Mouse (Mus musculus): ENCODE results near the gene Serpina3m. TPM values are rescaled to one million over a fixed set of nuclear protein-coding genes. Genes with fewer than 3 reads are reported as not detected.
"Not testable (repeated sequence)": the region's sequence is repeated elsewhere in the genome, so short reads cannot be mapped to it uniquely, and the experiment has no call there.

Gene Serpina3m
- polyA plus RNA-seq, 1 experiment from 2014 or later: not detected

- not testable (repeated sequence) for H3K36me3 ChIP-seq; H3K4me3 ChIP-seq (replicated peaks); ATAC-seq (ENCODE audit: low read depth); H3K4me2 ChIP-seq; H3K27ac ChIP-seq; H3K9me3 ChIP-seq (replicated peaks); H3K4me1 ChIP-seq (replicated peaks); H3K27me3 ChIP-seq; H3K9ac ChIP-seq; DNase-seq
- 16% methylated on average over 2 of the region's 2 CpGs for WGBS (ENCODE audit: insufficient replicate concordance)
Measured at GRCm38 (mm10) chr12:104391057-104391456, 52.8 kb downstream of the Serpina3m start.

- no peaks in the 10 kb centered on the region for H3K27me3 ChIP-seq
- H3K4me3 ChIP-seq (replicated peaks): no peak overlapping the region
- H3K9ac ChIP-seq: no peak overlapping the region
- DNase-seq: no peak
- no peak overlapping the region for H3K27ac ChIP-seq
- H3K9me3 ChIP-seq (replicated peaks): no peaks in the 10 kb centered on the region
- H3K36me3 ChIP-seq: no peaks in the 10 kb centered on the region
- no peak overlapping the region for H3K4me2 ChIP-seq
- 52% methylated on average over 5 of the region's 5 CpGs for WGBS (ENCODE audit: insufficient replicate concordance)
- 0 out of 2 replicates have a peak, but pooled peaks have one; percentile 41 for ATAC-seq (ENCODE audit: low read depth)
- H3K4me1 ChIP-seq (replicated peaks): no peaks in the 10 kb centered on the region
Measured at GRCm38 (mm10) chr12:104403968-104404367, 65.7 kb downstream of the Serpina3m start.

- Histone ChIP-seq H3K27me3 (no peaks in the 10 kb centered on the region), H3K4me1 (replicated peaks) (no peaks in the 10 kb centered on the region), H3K9ac (no peak within 1 kb of the TSS), H3K9me3 (replicated peaks) (no peaks in the 10 kb centered on the region), H3K4me2 (no peak within 1 kb of the TSS), H3K27ac (no peak within 1 kb of the TSS), H3K4me3 (replicated peaks) (no peak within 1 kb of the TSS), H3K36me3 (no peaks in the 10 kb centered on the region)
- DNase-seq: no peak
- no peak for ATAC-seq (ENCODE audit: low read depth)
- 50% methylated on average over 4 of the region's 4 CpGs for WGBS (ENCODE audit: insufficient replicate concordance)
Measured at GRCm38 (mm10) chr12:104406454-104406885, 68.2 kb downstream of the Serpina3m start, which contains the start of gene Serpina3n. Gene Serpina3n (plus strand): TSS chr12:104406729.

- H3K4me2 ChIP-seq: no peak overlapping the region
- no peaks in the 10 kb centered on the region for H3K9me3 ChIP-seq (replicated peaks)
- no peaks in the 10 kb centered on the region for H3K36me3 ChIP-seq
- no peak for DNase-seq
- no peak overlapping the region for H3K4me3 ChIP-seq (replicated peaks)
- H3K27me3 ChIP-seq: no peaks in the 10 kb centered on the region
- no peak for ATAC-seq (ENCODE audit: low read depth)
- H3K9ac ChIP-seq: no peak overlapping the region
- no peak overlapping the region for H3K27ac ChIP-seq
- WGBS (ENCODE audit: insufficient replicate concordance): 54% methylated on average over 6 of the region's 6 CpGs
- no peaks in the 10 kb centered on the region for H3K4me1 ChIP-seq (replicated peaks)
Measured at GRCm38 (mm10) chr12:104412507-104412906, 74.2 kb downstream of the Serpina3m start.

GRCm38 (mm10) chr12:104414576-104414975 is 76.3 kb downstream of the Serpina3m start:
- Histone ChIP-seq H3K9ac (no peak overlapping the region), H3K4me3 (replicated peaks) (no peak overlapping the region), H3K4me1 (replicated peaks) (no peaks in the 10 kb centered on the region), H3K27me3 (no peaks in the 10 kb centered on the region), H3K36me3 (no peaks in the 10 kb centered on the region), H3K9me3 (replicated peaks) (no peaks in the 10 kb centered on the region), H3K4me2 (no peak overlapping the region), H3K27ac (no peak overlapping the region)
- WGBS (ENCODE audit: insufficient replicate concordance): 46% methylated on average over 2 of the region's 2 CpGs
- ATAC-seq (ENCODE audit: low read depth): no peak
- no peak for DNase-seq

DNA sequence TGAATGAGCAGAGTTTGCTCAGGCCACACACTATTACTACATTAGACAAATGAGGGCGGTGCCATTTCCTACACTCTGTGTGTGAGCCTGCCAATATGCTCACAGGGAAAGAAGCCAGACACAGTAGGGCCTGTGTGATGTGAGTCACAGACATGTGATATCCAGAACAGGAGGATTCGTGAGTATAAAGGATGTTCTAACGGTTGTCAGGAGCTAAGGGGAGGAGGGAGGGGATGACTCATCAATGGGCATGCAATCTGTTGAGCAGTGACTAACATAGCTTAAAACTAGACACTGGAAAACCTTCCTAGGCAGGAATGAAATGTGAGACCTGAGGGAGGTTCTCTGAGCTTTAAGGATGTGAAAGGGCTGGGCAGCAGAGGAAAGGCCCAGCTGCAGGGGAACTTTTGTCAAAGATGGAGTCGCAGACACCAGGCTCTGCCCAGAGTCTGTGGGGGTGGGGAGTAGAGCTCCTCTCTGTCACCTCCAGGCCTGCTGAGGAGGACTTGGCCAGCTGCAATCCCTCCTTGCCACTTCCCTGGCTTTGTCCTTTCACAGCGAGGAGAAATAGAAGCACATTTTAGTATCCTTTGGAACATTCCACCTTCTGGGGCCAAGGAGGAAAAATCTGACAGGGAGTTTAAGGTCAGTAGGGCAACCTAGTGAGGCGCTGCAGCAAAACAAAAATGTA is 77.5 kb downstream of the Serpina3m start:
- Histone ChIP-seq H3K27me3 (no peaks in the 10 kb centered on the region), H3K9ac (no peak overlapping the region), H3K4me2 (no peak overlapping the region), H3K9me3 (replicated peaks) (no peaks in the 10 kb centered on the region), H3K4me3 (replicated peaks) (no peak overlapping the region), H3K27ac (no peak overlapping the region), H3K36me3 (no peaks in the 10 kb centered on the region), H3K4me1 (replicated peaks) (no peaks in the 10 kb centered on the region)
- no peak for ATAC-seq (ENCODE audit: low read depth)
- WGBS (ENCODE audit: insufficient replicate concordance): 43% methylated on average over 6 of the region's 6 CpGs
- DNase-seq: no peak

DNA sequence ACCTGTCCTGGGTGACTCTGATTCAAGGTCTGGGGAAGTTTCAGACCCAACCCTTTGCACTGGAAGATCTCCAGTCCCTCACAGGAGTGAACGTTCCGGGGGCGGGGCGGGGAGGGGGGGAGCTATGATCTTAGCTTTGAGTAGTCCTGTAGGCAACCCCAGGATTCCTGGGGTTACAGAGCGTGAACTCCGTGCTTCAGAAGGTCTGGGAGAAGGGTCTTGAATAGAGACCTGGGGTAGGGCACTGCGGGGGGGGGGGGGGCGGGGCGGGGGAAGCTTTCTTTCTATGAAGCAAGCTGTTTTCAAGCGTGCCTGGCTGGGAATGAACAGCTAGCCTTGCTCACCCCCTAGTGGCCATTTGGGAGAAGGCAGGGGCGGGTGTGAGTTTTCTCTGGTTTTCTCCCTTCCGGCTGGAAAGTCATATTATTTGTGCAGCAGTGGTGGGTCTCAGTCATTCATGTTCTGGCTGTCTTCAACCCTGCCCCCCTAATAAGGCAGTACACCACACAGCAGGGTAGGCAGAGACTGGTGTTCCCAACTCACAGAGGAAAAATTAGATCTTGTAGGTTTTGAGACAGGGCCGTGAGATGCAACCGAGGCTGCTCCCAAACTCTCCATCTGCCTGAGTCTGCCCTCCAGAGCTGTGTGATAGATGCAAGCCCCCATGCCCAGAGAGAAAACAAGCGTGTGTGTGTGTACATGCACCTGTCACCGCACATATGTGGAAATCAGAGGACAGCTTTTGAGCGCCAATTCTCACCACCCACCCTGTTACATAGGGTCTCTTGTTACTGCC is 80.3 kb downstream of the Serpina3m start:
- Histone ChIP-seq H3K9ac (no peak overlapping the region), H3K4me2 (peak overlapping the region; percentile 24; the same call in 1 of the 2 replicates), H3K27me3 (no peaks in the 10 kb centered on the region), H3K4me3 (replicated peaks) (no peak overlapping the region), H3K9me3 (replicated peaks) (no peaks in the 10 kb centered on the region), H3K36me3 (no peaks in the 10 kb centered on the region), H3K4me1 (replicated peaks) (no peaks in the 10 kb centered on the region), H3K27ac (no peak overlapping the region)
- WGBS (ENCODE audit: insufficient replicate concordance): 17% methylated on average over 17 of the region's 17 CpGs
- ATAC-seq (ENCODE audit: low read depth) (peak; percentile 18; the same call in 1 of the 2 replicates), DNase-seq (peak; percentile 25)

DNA sequence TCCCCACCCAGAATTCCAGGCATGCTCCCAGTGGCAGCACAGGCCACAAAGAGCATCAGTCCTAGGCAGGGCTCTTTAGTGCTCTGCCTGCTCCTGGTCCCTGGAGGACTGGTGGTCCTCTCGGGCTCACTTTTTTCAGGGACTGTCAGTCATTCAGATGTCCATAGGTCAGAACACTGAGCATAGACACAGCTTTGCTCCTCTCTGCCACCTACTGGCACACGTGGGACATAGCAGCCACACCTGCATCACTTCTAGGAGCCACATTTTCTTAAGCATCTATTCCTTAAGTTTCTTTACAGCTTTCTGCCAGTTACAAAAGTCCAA is 80.8 kb downstream of the Serpina3m start:
- no peak overlapping the region for H3K4me2 ChIP-seq
- no peak overlapping the region for H3K27ac ChIP-seq
- no peaks in the 10 kb centered on the region for H3K9me3 ChIP-seq (replicated peaks)
- no peak overlapping the region for H3K4me3 ChIP-seq (replicated peaks)
- WGBS (ENCODE audit: insufficient replicate concordance): 2% methylated on average over 2 of the region's 2 CpGs
- no peaks in the 10 kb centered on the region for H3K36me3 ChIP-seq
- H3K27me3 ChIP-seq: no peaks in the 10 kb centered on the region
- ATAC-seq (ENCODE audit: low read depth): 0 out of 2 replicates have a peak, but pooled peaks have one; percentile 15
- no peaks in the 10 kb centered on the region for H3K4me1 ChIP-seq (replicated peaks)
- H3K9ac ChIP-seq: no peak overlapping the region
- DNase-seq: no peak

DNA sequence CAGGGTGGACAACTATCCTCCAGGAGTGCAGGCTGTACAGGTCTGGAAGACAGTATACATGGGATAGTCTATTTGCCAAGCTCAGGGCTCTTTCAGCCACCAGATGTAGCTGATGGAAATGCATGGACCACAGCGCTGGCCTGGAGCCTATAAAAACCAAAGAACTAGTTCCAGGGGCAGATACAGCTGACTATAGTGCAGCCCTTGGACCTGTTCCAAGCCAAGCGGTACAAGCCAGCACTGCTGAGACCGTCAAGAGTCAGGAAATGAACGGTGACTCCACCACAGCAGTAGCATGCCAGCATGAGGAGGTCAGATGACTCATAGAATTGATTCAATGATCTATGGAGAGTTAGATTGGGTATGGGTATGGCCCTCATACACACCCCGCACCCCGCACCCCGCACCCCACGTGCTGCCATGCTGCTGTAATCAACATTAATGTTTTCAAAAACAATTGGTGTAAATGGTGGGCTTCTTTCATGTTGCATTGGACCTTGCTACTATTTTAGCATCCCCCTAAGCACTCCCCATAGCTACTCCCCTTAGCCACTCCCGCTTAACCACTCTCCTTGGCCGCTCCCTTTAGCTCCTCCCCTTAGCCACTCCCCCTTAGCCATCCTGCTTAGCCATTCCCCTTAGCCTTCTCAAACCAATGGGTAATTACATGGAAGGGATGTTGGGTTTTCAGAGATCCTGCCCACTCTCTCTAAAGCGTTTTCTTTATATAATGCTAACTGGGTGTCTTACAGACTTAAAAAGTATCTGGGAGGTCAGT is 84.5 kb downstream of the Serpina3m start:
- ATAC-seq (ENCODE audit: low read depth) (no peak), DNase-seq (no peak)
- Histone ChIP-seq H3K27ac (no peak overlapping the region), H3K4me1 (replicated peaks) (no peaks in the 10 kb centered on the region), H3K36me3 (no peaks in the 10 kb centered on the region), H3K9ac (no peak overlapping the region), H3K4me2 (no peak overlapping the region), H3K9me3 (replicated peaks) (no peaks in the 10 kb centered on the region), H3K4me3 (replicated peaks) (no peak overlapping the region), H3K27me3 (no peaks in the 10 kb centered on the region)
- WGBS (ENCODE audit: insufficient replicate concordance): 68% methylated on average over 11 of the region's 11 CpGs

DNA sequence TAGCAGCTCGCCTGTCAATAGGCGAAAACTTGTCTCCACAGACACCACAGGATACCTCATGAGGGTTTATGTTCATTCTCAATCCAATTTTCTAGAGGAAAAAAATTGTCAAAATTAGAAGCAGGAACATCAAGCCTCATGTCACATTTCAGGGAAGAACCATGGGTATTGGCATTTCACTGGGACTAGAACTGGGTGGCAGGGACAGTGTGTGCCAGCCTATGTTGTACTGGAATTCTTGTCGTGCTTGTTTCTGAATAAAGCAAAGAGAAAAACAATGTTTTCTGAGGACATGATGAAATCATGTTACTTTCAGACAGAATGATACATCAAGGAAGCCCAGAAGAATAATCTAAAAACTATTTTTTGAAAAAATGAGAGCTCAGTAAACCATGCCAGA is 87.3 kb downstream of the Serpina3m start:
- Histone ChIP-seq H3K4me1 (replicated peaks) (no peaks in the 10 kb centered on the region), H3K9ac (no peak overlapping the region), H3K27ac (no peak overlapping the region), H3K36me3 (no peaks in the 10 kb centered on the region), H3K4me3 (replicated peaks) (no peak overlapping the region), H3K4me2 (no peak overlapping the region), H3K27me3 (no peaks in the 10 kb centered on the region), H3K9me3 (replicated peaks) (no peaks in the 10 kb centered on the region)
- 57% methylated on average over 3 of the region's 3 CpGs for WGBS (ENCODE audit: insufficient replicate concordance)
- DNase-seq (no peak), ATAC-seq (ENCODE audit: low read depth) (no peak)

- no peaks in the 10 kb centered on the region for H3K36me3 ChIP-seq
- no peaks in the 10 kb centered on the region for H3K27me3 ChIP-seq
- WGBS (ENCODE audit: insufficient replicate concordance): 7% methylated on average over 7 of the region's 7 CpGs
- no peaks in the 10 kb centered on the region for H3K4me1 ChIP-seq (replicated peaks)
- no peak overlapping the region for H3K27ac ChIP-seq
- no peaks in the 10 kb centered on the region for H3K9me3 ChIP-seq (replicated peaks)
- H3K4me2 ChIP-seq: no peak overlapping the region
- no peak overlapping the region for H3K9ac ChIP-seq
- ATAC-seq (ENCODE audit: low read depth) (no peak), DNase-seq (no peak)
- H3K4me3 ChIP-seq (replicated peaks): no peak overlapping the region
Measured at GRCm38 (mm10) chr12:104426915-104427314, 88.6 kb downstream of the Serpina3m start.

Data from liver, embryonic 13.5 days (tissue).